Mouse (Mus musculus) retina, adult 2 months (tissue): Measurements from ENCODE around the gene Slc45a2.

ENCODE experiments used
- DNase-seq: peaks from one replicate; pipeline ENCODE4 v3.0.0-alpha.2; 2012; ENCODE audit warnings: low read depth, low spot score

The Slc45a2 gene

GRCm38 (mm10) chr15:11004646-11005045 is 4.1 kb downstream of the Slc45a2 start:
- DNase-seq, result no peak

GRCm38 (mm10) chr15:11008756-11009155 is 8.2 kb downstream of the Slc45a2 start:
- DNase-seq, result no peak

GRCm38 (mm10) chr15:11010976-11011548 is 10.5 kb downstream of the Slc45a2 start:
- no peak for DNase-seq

GRCm38 (mm10) chr15:11014931-11015330 is 14.4 kb downstream of the Slc45a2 start:
- no peak for DNase-seq

GRCm38 (mm10) chr15:11026801-11027561 is 26.5 kb downstream of the Slc45a2 start:
- no peak for DNase-seq

GRCm38 (mm10) chr15:11030188-11030587 is 29.7 kb downstream of the Slc45a2 start:
- DNase-seq, result no peak

- DNase-seq, result no peak
Observed at GRCm38 (mm10) chr15:11035947-11036474, 35.5 kb downstream of the Slc45a2 start.

- DNase-seq, result no peak
Observed at GRCm38 (mm10) chr15:11036535-11037375, 36.2 kb downstream of the Slc45a2 start.

- no peak for DNase-seq
Observed at GRCm38 (mm10) chr15:11037376-11037695, 36.8 kb downstream of the Slc45a2 start.

GRCm38 (mm10) chr15:11037711-11038110 is 37.2 kb downstream of the Slc45a2 start, which contains the start of gene Rxfp3:
TSS of gene Rxfp3 (minus strand) at chr15:11037991.
- no peak for DNase-seq

- DNase-seq, result peak; percentile 16
Observed at GRCm38 (mm10) chr15:11038476-11038875, 38.0 kb downstream of the Slc45a2 start.

- no peak for DNase-seq
Observed at GRCm38 (mm10) chr15:11040067-11040466, 39.5 kb downstream of the Slc45a2 start.

GRCm38 (mm10) chr15:11041229-11041628 is 40.7 kb downstream of the Slc45a2 start:
- DNase-seq, result no peak

- DNase-seq, result no peak
Observed at GRCm38 (mm10) chr15:11042828-11043227, 42.3 kb downstream of the Slc45a2 start.

GRCm38 (mm10) chr15:11053678-11054439 is 53.3 kb downstream of the Slc45a2 start:
- no peak for DNase-seq

GRCm38 (mm10) chr15:11054440-11055080 is 54.0 kb downstream of the Slc45a2 start:
- DNase-seq, result no peak

- DNase-seq, result no peak
Observed at GRCm38 (mm10) chr15:11062903-11063302, 62.4 kb downstream of the Slc45a2 start.

GRCm38 (mm10) chr15:11064160-11064557 is 63.6 kb downstream of the Slc45a2 start:
- DNase-seq, result no peak

GRCm38 (mm10) chr15:11064558-11065411 is 64.3 kb downstream of the Slc45a2 start, which contains the start of gene Adamts12:
TSS of gene Adamts12 (plus strand) at chr15:11064790.
- DNase-seq, result no peak
